Mouse (Mus musculus): ENCODE measurements around the gene Man2b2.

GRCm38 (mm10) chr5:36855180-36855579 is 24.7 kb upstream of the Man2b2 start:
- TF ChIP-seq CTCF (IDR thresholded peaks at IDR 0.05; ENCODE audit: borderline replicate concordance, insufficient read depth, low read depth, low read length) (no peak), POLR2A (IDR thresholded peaks at IDR 0.05; ENCODE audit: borderline replicate concordance, insufficient read depth, low read length) (no peak)
